Mouse (Mus musculus): ENCODE measurements at regions not wholly inside any gene's neighbourhood (a gene's known extent, or its start where the extent isn't known, plus 50 kb on each side); places are given as distances from the start of the nearest gene placed in this dataset.

- TF ChIP-seq POLR2A (IDR thresholded peaks at IDR 0.05; ENCODE audit: insufficient read depth, low read depth, low read length) (no peak), CTCF (IDR thresholded peaks at IDR 0.05; ENCODE audit: insufficient read depth, low read depth, low read length) (no peak)
These were observed 168.9 kb upstream of the Plcxd3 start for GRCm38 (mm10) chr15:4206371-4206770.
